Mouse (Mus musculus) kidney, adult 9 months (tissue): ENCODE measurements around the gene Gimap4.
"Not testable (repeated sequence)": the region's sequence is repeated elsewhere in the genome, so short reads cannot be mapped to it uniquely, and the experiment has no call there.

Experiments used
- DNase-seq: peaks from one replicate; pipeline ENCODE4 v3.0.0; 2022

Gimap4 gene

GRCm38 (mm10) chr6:48676860-48677415, 7.4 kb upstream of the Gimap4 start:
- DNase-seq: no peak

GRCm38 (mm10) chr6:48677492-48678345, 6.6 kb upstream of the Gimap4 start:
- DNase-seq: no peak

DNA sequence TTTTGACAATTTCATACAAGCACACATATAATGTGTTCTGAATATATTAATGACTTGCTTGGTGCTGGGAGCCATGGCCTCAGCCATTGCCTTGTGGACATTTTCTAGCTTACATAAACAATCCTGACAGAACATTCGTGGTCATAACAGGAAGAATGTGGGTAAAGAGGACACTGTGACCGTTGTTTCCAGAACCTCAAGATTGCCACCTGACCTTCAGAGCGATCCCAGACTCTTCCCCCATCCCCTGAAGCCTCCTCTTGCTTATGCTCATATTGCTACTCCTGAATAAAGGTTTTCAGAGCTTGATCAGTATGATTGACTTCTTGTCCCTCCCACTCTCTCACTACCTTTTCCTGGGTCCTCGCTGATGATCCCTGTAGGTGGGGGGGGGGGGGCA, 6.0 kb upstream of the Gimap4 start:
- no peak for DNase-seq

DNA sequence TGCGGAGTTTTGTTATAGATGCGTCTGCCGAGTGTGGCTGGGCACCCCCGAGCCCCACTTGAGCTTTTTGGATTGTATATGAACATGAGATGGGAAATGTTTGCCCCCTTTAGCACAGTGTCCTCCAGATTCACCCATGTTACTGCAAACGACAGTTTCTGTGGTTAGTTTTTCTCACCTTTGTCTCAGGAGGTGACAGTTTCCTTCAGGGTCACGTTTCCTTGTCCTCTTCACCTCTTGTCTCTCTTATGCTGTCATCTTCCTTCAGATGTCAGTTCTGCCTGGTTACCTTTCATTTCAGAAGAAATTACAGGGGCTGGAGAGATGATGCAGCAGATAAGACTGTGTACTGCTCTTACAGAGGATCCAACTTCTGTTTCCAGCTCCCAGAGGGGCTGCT, 4.6 kb upstream of the Gimap4 start:
- no peak for DNase-seq

DNA sequence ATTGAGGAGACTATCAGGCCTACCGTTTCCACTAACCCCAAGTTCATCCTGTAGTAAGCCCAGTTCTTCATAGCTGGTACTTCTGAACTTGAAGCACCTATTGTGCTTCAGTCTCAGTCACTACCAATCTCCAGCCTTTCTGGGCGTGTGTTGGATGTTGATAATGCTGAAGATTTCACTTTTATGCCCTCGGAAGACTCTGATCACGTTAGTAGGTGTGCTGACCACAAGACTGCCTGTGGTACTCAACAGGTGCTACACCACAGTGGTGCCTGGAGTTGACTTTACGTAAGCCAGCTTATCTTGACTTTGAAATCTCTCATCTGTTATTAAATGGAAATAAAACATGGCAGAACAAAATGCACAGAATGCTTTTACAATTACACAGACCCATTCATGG, 3.9 kb upstream of the Gimap4 start:
- no peak for DNase-seq

DNA sequence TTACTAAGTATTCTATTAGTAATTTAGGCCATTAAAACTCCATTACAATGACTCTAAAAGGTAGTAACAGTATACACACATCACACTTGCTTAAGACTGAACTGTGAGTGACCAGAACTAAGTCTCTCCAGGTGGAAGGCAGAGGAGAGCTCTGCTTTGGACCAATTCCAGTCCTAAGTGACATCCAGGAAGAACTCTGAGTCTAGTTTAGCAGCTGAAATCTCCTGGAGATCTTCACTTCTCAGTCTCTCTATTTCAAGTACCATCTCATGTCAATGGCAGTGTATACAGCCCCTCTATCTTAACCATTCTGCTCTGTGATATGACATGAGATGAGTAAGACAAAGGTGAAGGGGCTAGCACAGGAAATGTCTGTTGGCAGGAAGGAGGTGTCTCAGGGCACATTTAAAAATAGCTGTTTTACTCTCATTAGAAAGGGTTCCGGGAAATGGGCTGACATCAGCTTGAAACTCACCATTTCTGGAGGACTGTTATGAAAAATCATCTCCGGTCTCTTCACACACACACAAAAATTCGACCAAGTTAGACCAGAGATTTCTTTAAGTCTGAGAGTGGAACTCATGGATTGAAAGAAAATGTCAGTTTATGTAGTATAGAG, 2.8 kb upstream of the Gimap4 start:
- DNase-seq: peak; percentile 70

DNA sequence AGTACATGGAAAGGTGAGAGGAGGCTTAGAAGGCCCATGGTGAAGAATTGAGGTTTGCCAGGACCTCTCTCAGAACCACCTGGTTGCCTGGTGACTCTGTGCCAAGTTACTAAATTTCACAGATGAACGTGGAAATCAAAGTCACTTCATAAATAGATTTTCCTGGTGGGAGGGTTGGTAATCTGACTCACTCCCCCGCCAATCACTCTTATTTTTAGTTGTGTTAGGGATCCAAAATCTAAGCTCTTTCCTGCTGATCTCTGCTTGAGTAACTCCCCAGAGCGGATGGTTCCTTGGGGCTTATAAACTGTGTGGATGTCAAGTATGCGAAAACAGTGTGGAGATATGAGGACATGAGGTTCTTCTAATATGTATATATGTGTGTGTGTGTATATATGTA, 2.1 kb upstream of the Gimap4 start:
- no peak for DNase-seq

GRCm38 (mm10) chr6:48683263-48683821, 1.0 kb upstream of the Gimap4 start:
- not testable (repeated sequence) for DNase-seq

- DNase-seq: no peak
Measured at GRCm38 (mm10) chr6:48684806-48685205, 457 bp downstream of the Gimap4 start.

DNA sequence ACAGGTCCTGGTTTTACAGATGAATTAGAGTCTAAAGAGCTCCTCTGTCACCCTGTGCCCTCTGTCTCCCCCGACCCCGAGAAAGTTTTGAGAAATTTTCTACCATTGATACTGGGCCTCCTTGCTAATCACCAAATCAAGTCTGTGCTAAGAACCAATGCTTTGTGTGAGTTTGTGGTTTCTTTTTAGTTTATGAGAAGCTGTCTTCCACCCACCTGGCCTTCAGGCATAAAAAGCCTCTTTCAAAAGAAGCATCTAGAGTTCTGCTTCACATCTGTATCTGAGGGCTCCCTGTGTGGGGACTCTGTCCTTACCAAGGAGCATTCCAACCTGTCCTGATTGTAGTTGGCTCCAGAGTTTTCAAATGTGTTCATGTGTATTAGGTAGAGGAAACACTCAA, 902 bp downstream of the Gimap4 start:
- DNase-seq: no peak

DNA sequence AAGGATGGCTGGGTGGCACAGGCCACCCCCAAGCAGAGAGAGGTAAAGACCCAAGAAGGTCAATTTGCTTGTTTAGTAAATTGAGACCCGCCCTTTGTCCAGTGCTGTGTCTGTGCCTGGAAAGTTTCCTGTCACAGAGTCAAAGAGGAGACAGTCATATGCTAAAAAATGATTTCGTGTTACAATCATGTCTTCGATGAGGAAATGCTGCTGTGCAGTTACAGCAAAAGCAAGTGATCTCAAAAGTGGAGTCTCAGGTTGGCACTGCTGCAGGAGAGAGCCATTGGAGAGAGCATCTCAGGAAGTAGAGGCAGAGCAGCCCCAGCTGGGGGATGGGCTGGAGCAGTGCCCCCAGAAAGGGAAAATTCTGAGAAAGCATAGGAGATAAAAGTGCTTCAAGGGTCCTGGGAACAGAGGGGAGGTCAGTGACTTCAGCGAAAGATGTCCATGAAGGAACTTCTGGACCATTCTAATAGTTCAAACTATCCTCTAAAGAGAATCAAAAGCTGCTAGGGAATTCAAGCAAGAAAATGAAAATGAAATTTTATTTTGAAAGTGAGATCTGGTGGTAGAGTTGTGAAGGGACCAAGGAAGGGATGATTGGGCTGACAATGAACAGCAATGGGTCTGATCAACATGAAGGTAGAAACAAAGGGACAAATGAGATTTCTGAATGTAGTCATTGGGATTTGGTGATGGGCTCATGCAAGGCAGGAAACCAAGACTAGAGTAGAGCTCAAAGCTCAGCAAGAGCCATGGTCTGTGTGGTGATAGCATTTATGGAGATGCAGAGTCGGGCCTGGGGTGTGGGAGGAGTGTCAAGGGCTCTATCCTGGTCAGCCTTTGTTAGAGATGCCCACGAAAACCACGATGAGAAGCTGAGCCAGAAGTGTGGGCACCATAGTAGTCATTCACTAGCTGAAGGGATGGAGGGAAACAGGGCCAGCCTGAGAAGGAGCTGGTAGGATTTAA, 1.6 kb downstream of the Gimap4 start:
- no peak for DNase-seq

DNA sequence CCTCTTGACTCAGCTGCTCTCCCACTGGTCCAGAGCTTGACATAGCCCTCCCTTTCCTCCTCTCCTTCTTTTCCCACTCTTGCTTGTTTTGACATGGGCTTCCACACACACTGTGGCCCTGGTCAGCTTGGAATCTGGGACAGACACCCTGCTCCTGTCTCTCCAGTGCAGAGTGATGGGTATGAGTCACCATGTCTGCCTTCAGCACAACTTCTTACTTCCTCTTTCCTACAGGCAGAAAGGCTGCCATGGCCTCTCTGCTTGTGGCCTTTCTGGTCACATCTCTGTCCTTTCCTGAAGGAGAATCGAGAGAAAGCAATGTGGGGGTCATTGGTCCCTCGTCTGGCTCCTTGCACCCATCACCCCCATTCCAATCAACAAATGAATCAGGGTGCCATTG, 2.7 kb downstream of the Gimap4 start:
- no peak for DNase-seq

- no peak for DNase-seq
Measured at GRCm38 (mm10) chr6:48689320-48689719, 5.0 kb downstream of the Gimap4 start.

GRCm38 (mm10) chr6:48692962-48693361, 8.6 kb downstream of the Gimap4 start:
- no peak for DNase-seq

GRCm38 (mm10) chr6:48696830-48697554, 12.6 kb downstream of the Gimap4 start:
- DNase-seq: no peak

DNA sequence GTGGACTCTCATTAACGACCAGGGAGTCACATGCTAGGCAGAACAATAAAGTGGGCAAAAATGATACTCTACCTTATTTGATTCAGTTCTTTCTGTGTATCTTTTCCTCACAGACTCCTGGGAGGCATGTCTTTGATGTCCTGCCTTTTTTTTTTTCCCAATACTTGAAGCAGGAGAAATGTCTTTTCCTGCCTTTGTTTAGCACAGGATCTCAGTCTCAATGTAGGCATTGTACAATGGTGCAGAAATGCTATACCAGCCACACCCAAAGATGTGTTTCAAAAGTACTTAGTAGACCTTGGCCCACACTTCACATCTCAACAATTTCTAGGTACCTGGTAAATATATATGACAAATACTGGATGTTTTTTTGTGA, 13.2 kb downstream of the Gimap4 start:
- no peak for DNase-seq

DNA sequence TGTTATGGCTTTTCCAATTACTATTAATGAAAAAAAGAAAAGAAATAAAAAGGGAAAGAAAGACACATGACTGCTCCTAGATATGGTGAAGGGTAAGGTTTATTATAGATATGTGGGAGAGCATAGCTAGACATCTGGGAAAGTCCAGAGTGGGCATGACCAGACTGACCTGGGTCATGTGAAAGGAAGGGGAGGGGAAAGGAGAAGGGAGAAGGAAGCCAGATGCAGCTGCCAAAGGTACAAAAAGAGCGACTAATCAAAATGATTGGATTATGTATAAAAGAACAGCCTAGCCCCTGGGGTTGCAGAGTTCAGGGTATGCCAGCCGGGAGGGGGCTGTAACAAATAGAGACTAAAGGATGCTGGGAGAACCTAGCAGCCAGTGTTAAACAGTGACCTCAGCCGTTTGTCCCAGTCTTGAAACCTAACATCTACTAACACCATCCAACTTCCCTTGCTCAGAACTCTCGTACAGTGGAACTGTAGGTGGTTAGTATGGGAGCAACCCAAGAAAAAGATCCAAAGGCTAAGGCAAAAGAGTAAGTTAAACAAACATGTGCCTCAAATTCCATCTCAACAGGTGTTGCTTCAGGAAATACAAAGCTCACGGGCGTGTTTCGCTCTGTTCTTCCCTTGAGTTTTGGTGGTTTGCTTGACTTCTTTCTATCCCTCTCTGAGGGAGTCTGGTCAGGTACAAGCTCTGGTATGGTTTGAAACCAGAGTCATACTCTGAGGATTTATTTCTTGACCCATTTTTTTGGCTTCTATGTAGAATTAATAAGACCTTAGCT, 13.9 kb downstream of the Gimap4 start:
- no peak for DNase-seq

DNA sequence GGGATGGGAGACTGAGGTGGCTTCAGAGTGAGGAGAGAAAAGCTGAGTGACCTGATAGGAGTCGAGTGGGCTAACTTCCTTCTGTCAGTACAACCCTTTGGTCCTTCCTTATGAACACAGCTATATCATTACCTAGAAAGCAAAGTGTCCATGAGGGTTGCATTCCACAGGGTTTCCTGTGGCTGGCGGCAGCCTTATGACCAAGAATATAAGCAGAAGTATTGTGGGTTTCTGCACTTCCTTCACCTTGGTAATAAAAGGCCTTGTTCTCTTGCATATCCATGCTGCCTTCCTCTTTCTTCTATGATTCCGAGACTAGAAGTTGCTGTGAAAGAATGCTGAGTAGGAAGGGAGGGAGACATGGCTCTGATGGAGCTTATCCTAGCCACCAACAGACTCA, 14.5 kb downstream of the Gimap4 start:
- no peak for DNase-seq

GRCm38 (mm10) chr6:48700251-48701075, 16.1 kb downstream of the Gimap4 start:
- peak; percentile 77 for DNase-seq

GRCm38 (mm10) chr6:48702146-48702545, 17.8 kb downstream of the Gimap4 start:
- DNase-seq: no peak
